Comparison of ENCODE assay signal across 9 mouse cellular contexts in the genomic region with DNA sequence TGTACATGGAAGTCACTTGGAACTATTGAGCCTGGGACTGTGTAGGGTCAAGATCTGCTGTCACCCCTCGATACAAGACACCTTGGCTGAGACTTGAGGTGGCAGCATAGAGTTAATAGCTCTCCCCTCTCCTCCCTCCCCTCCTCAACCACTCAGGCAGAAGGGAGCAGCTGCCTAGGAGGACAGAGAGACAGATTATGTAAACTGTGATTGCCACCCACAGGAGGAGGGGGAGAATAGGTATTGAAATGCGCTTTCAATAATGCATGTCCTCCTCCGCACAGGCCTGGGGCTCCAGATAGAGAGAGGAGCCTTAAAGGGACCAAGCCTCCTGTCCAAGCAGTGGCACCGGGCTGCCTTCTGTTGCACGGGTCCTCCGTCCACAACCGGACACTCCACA. TPM values are rescaled to one million over a fixed set of nuclear protein-coding genes. Genes with fewer than 3 reads are reported as not detected.
DNase-seq lines count a peak whose midpoint lies in the region; ATAC-seq and TF ChIP-seq lines count a peak whose summit lies in the region.
"Had no signal": no experiment of that assay in that cellular context is flagged by ENCODE, and none has a peak within 500 bp of the region (broad histone marks: within the 10 kb centered on the region; RNA-seq: fewer than 3 reads in every experiment).

No protein-coding gene starts in this region.

- H3K4me3 ChIP-seq in embryonic facial prominence, embryonic 11.5 days (ENCODE audit: low read depth, low read length): no peak overlapping the region
- H3K4me3 ChIP-seq in hindbrain, postnatal 0 days (ENCODE audit: low read length): no peak overlapping the region
- H3K4me3 ChIP-seq in neural tube, embryonic 14.5 days (ENCODE audit: low read depth, low read length): no peak overlapping the region

- DNase-seq in embryo, embryonic 11 days: peak; percentile 53
- DNase-seq in embryo, embryonic 9.5 days (ENCODE audit: extremely low spot score): no peak
- no peak for DNase-seq in embryonic facial prominence, embryonic 11.5 days (ENCODE audit: low spot score)
- DNase-seq in hindbrain, postnatal 0 days (ENCODE audit: low spot score): peak; percentile 70
- DNase-seq in MN1 (ENCODE audit: low spot score): no peak
- no peak for DNase-seq in adrenal gland, postnatal 36 days
- DNase-seq in ovary, postnatal 36 days (ENCODE audit: low spot score): no peak
- DNase-seq: lung, postnatal 36 days had no signal

- H3K4me1 ChIP-seq in embryonic facial prominence, embryonic 11.5 days (ENCODE audit: control insufficient read depth, insufficient read depth, low read length): no peaks in the 10 kb centered on the region; the same call in 1 of the 2 replicates
- peaks cover 30% of the 10 kb centered on the region for H3K4me1 ChIP-seq in hindbrain, postnatal 0 days (ENCODE audit: insufficient read depth, low read length)
- H3K4me1 ChIP-seq in neural tube, embryonic 14.5 days (ENCODE audit: control insufficient read depth, insufficient read depth, low read length): peaks cover 21% of the 10 kb centered on the region; the same call in 1 of the 2 replicates

- peak; percentile 20; the same call in 1 of the 2 replicates for ATAC-seq in embryonic facial prominence, embryonic 11.5 days (replicated peaks; ENCODE audit: insufficient number of reproducible peaks, low FRiP score, low TSS enrichment, low read depth)
- peak; percentile 50 for ATAC-seq in hindbrain, postnatal 0 days
- peak; percentile 67 for ATAC-seq in neural tube, embryonic 14.5 days (ENCODE audit: low read depth)

- H3K36me3 ChIP-seq in embryonic facial prominence, embryonic 11.5 days (replicated peaks; ENCODE audit: control insufficient read depth, insufficient read depth, low read depth, low read length): no peaks in the 10 kb centered on the region
- H3K36me3 ChIP-seq in hindbrain, postnatal 0 days (ENCODE audit: insufficient read depth, low read length): no peaks in the 10 kb centered on the region
- H3K36me3 ChIP-seq in neural tube, embryonic 14.5 days (ENCODE audit: control insufficient read depth, insufficient read depth, low read length): no peaks in the 10 kb centered on the region

- no peaks in the 10 kb centered on the region for H3K9me3 ChIP-seq in embryonic facial prominence, embryonic 11.5 days (replicated peaks; ENCODE audit: control insufficient read depth, low read length)
- no peaks in the 10 kb centered on the region for H3K9me3 ChIP-seq in hindbrain, postnatal 0 days (ENCODE audit: low read length)
- H3K9me3 ChIP-seq in neural tube, embryonic 14.5 days (ENCODE audit: control insufficient read depth, low read length): no peaks in the 10 kb centered on the region

- H3K9ac ChIP-seq in embryonic facial prominence, embryonic 11.5 days (replicated peaks; ENCODE audit: low read length): no peak overlapping the region
- H3K9ac ChIP-seq in hindbrain, postnatal 0 days (replicated peaks; ENCODE audit: low read length): no peak overlapping the region
- H3K9ac ChIP-seq in neural tube, embryonic 14.5 days (replicated peaks; ENCODE audit: low read depth, low read length): no peak overlapping the region

- peak; percentile 59 for TF ChIP-seq CTCF in hindbrain, postnatal 0 days (IDR thresholded peaks at IDR 0.05; ENCODE audit: low read depth)

- no peak overlapping the region for H3K4me2 ChIP-seq in embryonic facial prominence, embryonic 11.5 days (ENCODE audit: low read depth, low read length)
- no peak overlapping the region for H3K4me2 ChIP-seq in hindbrain, postnatal 0 days (ENCODE audit: low read depth, low read length)
- no peak overlapping the region for H3K4me2 ChIP-seq in neural tube, embryonic 14.5 days (ENCODE audit: low read depth, low read length)

- H3K27me3 ChIP-seq in embryonic facial prominence, embryonic 11.5 days (ENCODE audit: control insufficient read depth, insufficient read depth, low read length): no peaks in the 10 kb centered on the region
- no peaks in the 10 kb centered on the region for H3K27me3 ChIP-seq in hindbrain, postnatal 0 days (ENCODE audit: insufficient read depth, low read length)
- no peaks in the 10 kb centered on the region for H3K27me3 ChIP-seq in neural tube, embryonic 14.5 days (ENCODE audit: control insufficient read depth, insufficient read depth, low read length)

- H3K27ac ChIP-seq in embryonic facial prominence, embryonic 11.5 days (replicated peaks; ENCODE audit: low read depth, low read length): no peak overlapping the region
- no peak overlapping the region; the same call in 1 of the 2 replicates for H3K27ac ChIP-seq in hindbrain, postnatal 0 days
- H3K27ac ChIP-seq in neural tube, embryonic 14.5 days (ENCODE audit: low read depth, low read length): no peak overlapping the region

- WGBS in embryonic facial prominence, embryonic 11.5 days: 64% methylated on average over 7 of the region's 7 CpGs
- WGBS in hindbrain, postnatal 0 days: 27% methylated on average over 7 of the region's 7 CpGs
- 33% methylated on average over 7 of the region's 7 CpGs for WGBS in neural tube, embryonic 14.5 days

RNA-seq across cellular contexts. Expression of a gene that starts 45.3 kb away (rescaled TPM):
- polyA plus RNA-seq in embryonic facial prominence, embryonic 11.5 days (2014; fragmentation: Nextera tagmentation; extraction: Ambion mirVana): 6.9 and 7.4 TPM in 2 replicates
- 118 and 120 TPM in 2 replicates for total RNA-seq in hindbrain, postnatal 0 days (2014; rRNA removed)
- 46.2 and 47.4 TPM in 2 replicates for polyA plus RNA-seq in hindbrain, postnatal 0 days (2015; fragmentation: Nextera tagmentation; extraction: Ambion mirVana)
- 23.6 and 24.1 TPM in 2 replicates for polyA plus RNA-seq in neural tube, embryonic 14.5 days (2014; fragmentation: Nextera tagmentation; extraction: Ambion mirVana)
- total RNA-seq in adrenal gland, postnatal 36 days (2021): 10 to 100 TPM; 17.9 to 18.6 TPM

Comparison
In these comparisons a context has a peak if more than half of its experiments do, and no peak if none do; other contexts are left out.
1. DNase-seq: peak in embryo, embryonic 11 days (single experiment) and hindbrain, postnatal 0 days (single experiment); none in embryo, embryonic 9.5 days (single experiment), embryonic facial prominence, embryonic 11.5 days (single experiment), MN1 (single experiment), adrenal gland, postnatal 36 days (0 of 2) and ovary, postnatal 36 days (single experiment).
2. Peak in every context shown above with its lines, with median percentiles within 50 percentile points of each other: ATAC-seq.